ENCODE assay signal across 12 mouse cellular contexts in the genomic region with DNA sequence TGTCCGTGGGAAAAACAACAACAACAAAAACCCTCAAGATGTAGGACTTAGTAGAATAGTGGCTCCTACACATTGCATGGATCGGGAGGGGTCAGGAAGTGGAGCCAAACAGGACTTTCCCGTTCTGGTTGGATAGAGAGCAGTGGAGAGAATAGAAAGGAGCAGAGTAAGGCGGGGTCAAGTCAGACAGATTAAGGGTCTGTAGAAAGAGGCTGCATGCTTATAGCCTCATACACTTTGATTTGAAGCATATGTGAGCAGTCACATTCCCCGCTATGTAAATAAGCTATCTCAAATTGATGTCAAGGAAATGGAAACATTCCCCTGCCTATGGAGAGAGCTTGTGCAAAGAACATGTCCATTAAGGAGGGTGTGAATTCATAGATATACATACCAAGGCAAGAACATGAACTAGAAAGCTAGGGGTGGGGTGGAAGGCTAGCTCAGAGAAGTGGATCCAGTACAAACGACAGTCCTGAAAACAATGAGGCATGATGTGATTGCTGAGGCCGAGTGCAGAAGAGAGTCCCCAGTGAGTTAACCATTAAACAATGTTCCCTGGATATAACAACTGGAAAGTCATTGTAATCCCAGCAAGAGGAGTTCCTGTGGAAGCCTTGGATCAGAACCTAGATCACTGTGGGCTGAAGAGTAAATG.
DNase-seq lines count a peak whose midpoint lies in the region.
"Had no signal": no experiment of that assay in that cellular context is flagged by ENCODE, and none has a peak within 500 bp of the region (broad histone marks: within the 10 kb centered on the region; RNA-seq: fewer than 3 reads in every experiment).

No protein-coding gene starts in this region.

- peak; percentile 20 for DNase-seq in embryo, embryonic 11 days
- DNase-seq in embryo, embryonic 10.5 days (ENCODE audit: low spot score), result no peak
- peak; percentile 28 for DNase-seq in kidney, adult 9 months
- DNase-seq in kidney, postnatal 25 days, result no peak
- peak; percentile 24 for DNase-seq in lung, postnatal 25 days (ENCODE audit: low spot score)
- DNase-seq in lung, postnatal 4 days, result no peak
- DNase-seq in Muller cell, postnatal 12 days (ENCODE audit: inconsistent ontology term), result no peak
- DNase-seq in cerebellum, adult 9-11 months, result no peak
- DNase-seq: adrenal gland, adult 2 months; cerebellum, postnatal 25 days; lung, postnatal 36 days; right cerebral cortex, postnatal 4 days had no signal

Comparison
In these comparisons a context has a peak if more than half of its experiments do, and no peak if none do; other contexts are left out.
1. DNase-seq: peak in embryo, embryonic 11 days (single experiment), kidney, adult 9 months (single experiment) and lung, postnatal 25 days (single experiment); none in embryo, embryonic 10.5 days (single experiment), kidney, postnatal 25 days (0 of 2), lung, postnatal 4 days (0 of 2), Muller cell, postnatal 12 days (single experiment) and cerebellum, adult 9-11 months (single experiment).